Mouse (Mus musculus): Measurements from ENCODE around the gene Ppm1j. TPM values are rescaled to one million over a fixed set of nuclear protein-coding genes. Genes with fewer than 3 reads are reported as not detected.

Ppm1j gene
- 10 to 100 TPM; 39.2 to 85.3 TPM for polyA plus RNA-seq (2017; shearing (Covaris generic))

GRCm38 (mm10) chr3:104780561-104781420, at the start of gene Ppm1j:
Gene Ppm1j (plus strand): TSS chr3:104781056.

GRCm38 (mm10) chr3:104781471-104781903, 631 bp downstream of the Ppm1j start, which contains the start of gene Fam19a3:
Gene Fam19a3 (minus strand): TSS chr3:104781840.

GRCm38 (mm10) chr3:104788075-104788474, 7.2 kb downstream of the Ppm1j start, which contains the start of gene Rhoc:
Gene Rhoc (plus strand): TSS chr3:104788375.

GRCm38 (mm10) chr3:104817991-104818748, 37.3 kb downstream of the Ppm1j start, which contains the start of gene Mov10:
Gene Mov10 (minus strand): TSS chr3:104818563.

Other genes with a start within 250 kb of the Ppm1j start
- 10 to 100 TPM; 20.6 to 23.6 TPM for gene Slc16a1, start 142.4 kb upstream of the Ppm1j start, polyA plus RNA-seq (2017; shearing (Covaris generic))
- 1 to 10 TPM; 3.0 to 3.6 TPM for gene Fam19a3, start 784 bp downstream of the Ppm1j start, polyA plus RNA-seq (2017; shearing (Covaris generic))
- 10 to 100 TPM; 10.1 to 43.7 TPM for gene Rhoc, start 7.3 kb downstream of the Ppm1j start, polyA plus RNA-seq (2017; shearing (Covaris generic))
- gene Mov10, start 37.5 kb downstream of the Ppm1j start, polyA plus RNA-seq (2017; shearing (Covaris generic)), result 10 to 100 TPM; 33.5 to 63.5 TPM
- 10 to 100 TPM; 32.6 to 41.1 TPM for gene St7l, start 82.9 kb downstream of the Ppm1j start, polyA plus RNA-seq (2017; shearing (Covaris generic))
- gene Capza1, start 83.4 kb downstream of the Ppm1j start, polyA plus RNA-seq (2017; shearing (Covaris generic)), result 100 to 1,000 TPM; 467 to 576 TPM
- gene Wnt2b, start 180.9 kb downstream of the Ppm1j start, polyA plus RNA-seq (2017; shearing (Covaris generic)), result under 1 TPM; 0.10 to 0.14 TPM

All from activated CD4-positive, CD25-positive, alpha-beta regulatory T cell (primary cell).